Mouse (Mus musculus) hematopoietic stem cell, adult 5-6 weeks (primary cell): ENCODE results near the gene Mag. TPM values are rescaled to one million over a fixed set of nuclear protein-coding genes. Genes with fewer than 3 reads are reported as not detected.

Experiments
- ATAC-seq, 2 experiments: fragments of 125-278 bp in 1 of 2; replicated peaks in 1 of 2; 2 replicates each; pipeline ENCODE4 v1.8.0; 2016 to 2017; ENCODE audit warnings: inconsistent platforms in 2 of 2, mild to moderate bottlenecking in 2 of 2, moderate number of reproducible peaks in 2 of 2, low read depth in 1 of 2, moderate TSS enrichment in 1 of 2; ENCODE audit not compliant: low FRiP score in 2 of 2, poor library complexity in 2 of 2, severe bottlenecking in 2 of 2, insufficient read depth in 1 of 2, low TSS enrichment in 1 of 2
- total RNA-seq: library from RNA; stranded (forward); fragments of 172-1452, 232-1000 nt; gene quantifications from 2 replicates; pipeline ENCODE4 v1.2.3, GENCODE M21; 2017

Mag gene
- total RNA-seq, 1 experiment from 2014 or later, result not detected

DNA sequence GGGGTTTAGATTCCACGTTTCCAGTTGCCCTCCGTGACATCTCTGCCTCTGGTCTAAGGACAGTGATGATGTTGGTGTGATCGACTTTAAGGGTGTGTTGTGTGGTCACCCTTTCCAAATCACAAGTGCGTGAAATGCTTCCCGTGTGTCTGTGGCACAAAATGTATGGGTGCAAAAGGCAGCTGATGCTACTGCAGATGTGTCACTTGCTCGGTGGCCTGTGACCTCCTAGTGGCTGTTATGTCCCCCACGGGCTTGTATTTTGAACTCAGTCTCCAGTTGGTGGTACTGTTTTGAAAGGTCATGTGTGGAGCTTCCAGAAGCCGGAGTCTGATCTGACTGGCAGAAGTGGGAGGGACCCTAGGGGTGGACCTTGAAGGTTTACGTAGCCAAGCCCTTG lies 22.9 kb downstream of the Mag start:
- no peak for ATAC-seq

- ATAC-seq, result no peak
Measured at GRCm38 (mm10) chr7:30890681-30891080, 24.0 kb downstream of the Mag start.

GRCm38 (mm10) chr7:30888786-30889185 lies 25.9 kb downstream of the Mag start:
- ATAC-seq, result no peak

- ATAC-seq, result peak; percentile 27 to 36; a peak in 3 of 4 replicates
Measured at GRCm38 (mm10) chr7:30887568-30888188, 27.0 kb downstream of the Mag start.

- ATAC-seq, result no peak
Measured at GRCm38 (mm10) chr7:30886852-30887251, 27.8 kb downstream of the Mag start.

DNA sequence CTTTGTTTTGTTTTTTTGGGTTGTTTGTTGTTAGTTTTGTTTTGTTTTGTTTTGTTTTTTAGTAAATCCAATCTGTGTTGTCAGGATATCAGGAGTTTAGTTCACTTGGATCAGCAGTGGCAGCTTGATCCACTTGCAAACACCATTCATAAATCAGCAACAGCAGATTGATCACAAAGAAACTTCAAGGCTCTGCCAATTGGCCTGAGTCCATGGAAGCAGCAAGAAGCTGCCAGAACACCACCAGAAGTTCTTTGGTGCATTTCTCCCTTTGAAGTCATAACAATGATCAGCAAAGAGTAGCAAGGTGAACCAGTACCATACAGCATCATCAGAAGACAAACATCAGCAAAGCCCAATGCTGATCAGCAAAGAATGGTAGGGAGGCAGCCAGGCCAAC lies 30.6 kb downstream of the Mag start:
- no peak for ATAC-seq

GRCm38 (mm10) chr7:30881367-30881766 lies 33.3 kb downstream of the Mag start:
- no peak for ATAC-seq

DNA sequence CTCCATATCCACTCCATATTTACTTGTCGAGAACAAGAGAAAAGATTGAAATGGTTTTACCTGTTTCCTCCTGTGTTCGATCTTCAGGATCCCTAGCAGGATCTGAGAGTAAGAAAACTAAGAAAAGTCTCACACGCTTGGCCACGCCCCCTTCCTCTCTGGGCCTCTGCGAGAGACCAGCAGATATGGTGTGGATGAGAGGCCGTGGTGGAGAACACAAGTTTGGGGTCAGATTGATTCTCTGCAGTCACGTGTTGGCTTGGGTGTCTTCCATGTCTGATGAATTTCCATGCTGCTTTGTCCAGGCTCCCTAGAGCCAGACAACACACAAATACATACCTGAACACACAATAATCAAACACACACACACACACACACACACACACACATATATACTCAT lies 34.5 kb downstream of the Mag start, which contains the start of gene Cd22:
Cd22 (minus strand) TSS at position 167 of the 400 bp plus-strand sequence.
- ATAC-seq, result no peak

DNA sequence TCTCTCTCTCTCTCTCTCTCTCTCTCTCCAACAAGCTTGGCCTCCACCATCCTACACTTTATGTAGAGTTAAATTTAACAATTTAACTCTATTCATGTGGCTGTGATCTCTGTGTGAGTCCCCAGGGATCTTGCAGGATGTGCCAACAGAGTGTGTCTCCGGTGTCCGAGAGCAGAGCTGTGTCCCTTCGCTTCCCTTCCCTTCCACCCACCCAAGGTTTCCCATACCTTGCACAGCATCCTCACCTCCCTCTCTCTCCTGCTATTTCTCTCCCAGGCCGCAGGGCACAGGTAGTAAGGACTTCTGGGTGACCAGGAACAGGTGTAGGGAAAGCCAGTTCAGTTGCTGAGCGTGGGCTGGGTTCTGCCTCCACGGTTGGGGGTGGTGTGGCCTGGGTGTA lies 35.7 kb downstream of the Mag start:
- no peak for ATAC-seq

- peak; percentile 70 to 77; a peak in 3 of 4 replicates for ATAC-seq
Measured at GRCm38 (mm10) chr7:30873083-30873482, 41.6 kb downstream of the Mag start.

DNA sequence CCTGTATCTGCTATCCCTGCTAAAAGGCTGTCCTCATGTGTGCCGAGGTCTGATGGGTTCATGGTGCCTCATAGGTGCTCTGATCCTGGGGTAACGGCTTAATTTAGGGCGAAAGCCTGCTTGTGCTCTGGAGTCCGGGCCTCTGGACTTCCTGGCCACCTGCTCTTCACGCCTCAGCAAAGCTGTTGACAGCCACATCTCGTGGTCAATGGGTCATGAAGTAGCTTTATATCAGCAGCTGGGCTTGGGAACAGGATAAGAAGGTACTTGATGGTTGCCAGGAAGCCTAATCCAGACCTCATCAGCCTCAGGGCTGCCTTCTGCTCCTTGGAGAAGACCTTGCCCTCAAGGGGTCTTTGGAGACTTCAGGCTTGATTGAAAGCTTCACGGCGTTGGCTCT lies 51.3 kb downstream of the Mag start:
- ATAC-seq, result no peak

DNA sequence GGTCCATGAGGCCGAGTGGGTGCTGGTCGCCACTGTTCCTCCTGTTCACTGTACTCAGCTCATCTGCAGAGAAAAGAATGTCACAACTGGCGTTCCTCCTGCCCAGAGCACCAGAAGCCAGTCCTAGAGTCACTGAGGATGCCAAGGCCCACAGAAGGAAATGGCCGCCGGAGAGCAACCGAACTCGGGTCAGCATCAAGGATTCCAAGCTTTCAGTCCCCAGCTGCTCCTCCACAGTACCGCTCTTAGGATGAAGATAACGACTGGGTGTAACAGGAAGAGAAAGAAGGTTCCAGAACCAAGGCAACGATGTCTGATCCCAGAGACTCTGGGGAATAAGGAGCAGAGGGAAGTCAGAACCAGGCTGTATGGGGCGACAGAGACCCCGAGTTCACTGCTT lies 53.2 kb downstream of the Mag start, which contains the start of gene Ffar1:
Ffar1 (minus strand) TSS at position 101 of the 400 bp plus-strand sequence.
- ATAC-seq, result no peak

GRCm38 (mm10) chr7:30859635-30860402 lies 54.9 kb downstream of the Mag start:
- ATAC-seq, result peak; percentile 70 to 80

DNA sequence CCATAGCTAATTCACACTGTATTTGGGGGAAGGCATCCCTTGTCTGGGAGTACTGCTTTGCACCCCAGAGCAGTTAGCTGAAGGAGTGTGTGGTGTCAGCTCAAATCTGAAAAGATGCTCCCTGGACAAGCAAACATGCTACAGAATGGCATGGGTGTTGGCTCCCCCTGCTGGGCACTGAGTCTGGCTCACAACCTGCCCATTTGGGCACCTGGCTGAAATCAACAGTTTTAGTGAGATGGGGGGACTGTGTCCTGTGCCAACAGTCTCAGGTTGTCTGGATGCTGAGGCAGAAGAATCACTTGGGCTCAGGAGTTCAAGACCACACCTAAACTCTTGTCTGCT lies 55.4 kb downstream of the Mag start:
- ATAC-seq, result peak; percentile 72 to 74

- no peak for ATAC-seq
Measured at GRCm38 (mm10) chr7:30857746-30858145, 56.9 kb downstream of the Mag start.

DNA sequence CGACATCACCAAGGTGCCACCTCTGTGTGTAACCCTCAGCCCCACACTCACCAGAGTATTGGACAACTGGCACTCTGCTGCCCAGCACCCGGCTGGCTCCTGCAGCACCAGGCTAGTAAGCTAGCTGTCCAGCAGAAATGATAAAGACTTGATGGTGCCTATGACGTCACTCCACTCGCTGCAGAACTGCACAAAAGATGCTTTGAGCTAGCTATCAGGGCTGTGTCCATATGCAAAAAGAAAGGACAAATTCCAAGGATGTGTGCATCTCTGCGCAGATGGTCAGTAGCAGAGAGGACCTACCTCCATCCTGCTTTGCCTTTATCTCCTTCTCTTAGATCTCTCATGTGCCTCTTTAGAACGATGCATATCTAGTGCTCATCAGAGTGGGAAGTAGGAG lies 58.6 kb downstream of the Mag start, which contains the start of gene Ffar3:
Ffar3 (minus strand) TSS at position 101 of the 400 bp plus-strand sequence.
- no peak for ATAC-seq

- no peak for ATAC-seq
Measured at GRCm38 (mm10) chr7:30851421-30851820, 63.3 kb downstream of the Mag start.
